Mouse (Mus musculus) spleen, adult 2 months (tissue): ENCODE results near the gene Lekr1. TPM values are rescaled to one million over a fixed set of nuclear protein-coding genes. Genes with fewer than 3 reads are reported as not detected.

ENCODE experiments used
- DNase-seq, 2 experiments: peaks; one replicate each; pipeline versions ENCODE4 v3.0.0 to v3.0.0-alpha.2; 2012 to 2021; ENCODE audit warnings: low spot score in 2 of 2, low read depth in 1 of 2
- H3K27ac ChIP-seq: fragments of 200-500 bp; 2 replicates; pipeline ENCODE4 v1.5.1; 2012; ENCODE audit warnings: low read length, inconsistent platforms; ENCODE audit not compliant: insufficient read depth
- H3K27me3 ChIP-seq: fragments of 200-500 bp; 2 replicates; pipeline ENCODE4 v1.6.1; 2012; ENCODE audit warnings: mild to moderate bottlenecking, moderate library complexity, low read length, inconsistent platforms; ENCODE audit not compliant: control insufficient read depth, insufficient read depth
- H3K36me3 ChIP-seq: fragments of 200-500 bp; 2 replicates; pipeline ENCODE4 v1.6.1; 2012; ENCODE audit warnings: mild to moderate bottlenecking, low read length, inconsistent platforms; ENCODE audit not compliant: control insufficient read depth, insufficient read depth
- H3K4me1 ChIP-seq: fragments of 200-500 bp; 2 replicates; pipeline ENCODE4 v1.6.1; 2011; ENCODE audit warnings: inconsistent platforms; ENCODE audit not compliant: control insufficient read depth, insufficient read depth, insufficient read length
- H3K4me3 ChIP-seq: fragments of 200-500 bp; 2 replicates; pipeline ENCODE4 v1.5.1; 2011; ENCODE audit warnings: mild to moderate bottlenecking, inconsistent platforms; ENCODE audit not compliant: insufficient read depth, insufficient read length; ENCODE audit errors: extremely low read depth
- CTCF ChIP-seq: fragments of 200-500 bp; IDR thresholded peaks from 2 replicates; pipeline ENCODE4 v1.5.1; 2011; ENCODE audit warnings: mild to moderate bottlenecking, inconsistent platforms; ENCODE audit not compliant: insufficient read depth, insufficient read length, insufficient replicate concordance; ENCODE audit errors: extremely low read depth
- POLR2A ChIP-seq: fragments of 200-500 bp; IDR thresholded peaks from 2 replicates; pipeline ENCODE4 v1.6.1; 2011; ENCODE audit warnings: low read depth, low read length, inconsistent platforms
- WGBS: fragments of 180-500 bp; shearing (Covaris S2); methylation state at CpG from one replicate; pipeline ENCODE4 v1.1.7; 2018; 5-methylcytosine and 5-hydroxymethylcytosine counted together
- polyA plus RNA-seq: library from polyadenylated mRNA; depleted of rRNA; stranded (reverse); fragments of >200 nt; gene quantifications from 2 replicates; pipeline ENCODE4 v1.2.3, GENCODE M21; 2012

Gene Lekr1
- polyA plus RNA-seq, 1 experiment: 0.20 TPM

GRCm38 (mm10) chr3:65639454-65640014 is 26.5 kb upstream of the Lekr1 start:
- Histone ChIP-seq H3K36me3 (no peaks in the 10 kb centered on the region), H3K27ac (no peak overlapping the region), H3K4me3 (no peak overlapping the region), H3K27me3 (no peaks in the 10 kb centered on the region), H3K4me1 (no peaks in the 10 kb centered on the region)
- WGBS: 81% methylated on average over 5 of the region's 5 CpGs
- no peak for DNase-seq
- TF ChIP-seq CTCF (no peak), POLR2A (no peak)

GRCm38 (mm10) chr3:65642959-65643358 is 23.1 kb upstream of the Lekr1 start:
- DNase-seq: no peak
- no peaks in the 10 kb centered on the region; the same call in 1 of the 2 replicates for H3K27me3 ChIP-seq
- H3K4me1 ChIP-seq: no peaks in the 10 kb centered on the region
- H3K4me3 ChIP-seq: no peak overlapping the region
- H3K36me3 ChIP-seq: no peaks in the 10 kb centered on the region
- WGBS: 89% methylated on average over 2 of the region's 2 CpGs
- no peak for TF ChIP-seq CTCF
- no peak overlapping the region for H3K27ac ChIP-seq

- H3K36me3 ChIP-seq: no peaks in the 10 kb centered on the region
- no peak for DNase-seq
- 96% methylated on average over 1 of the region's 1 CpGs for WGBS
- no peaks in the 10 kb centered on the region; the same call in 1 of the 2 replicates for H3K27me3 ChIP-seq
- H3K4me3 ChIP-seq: no peak overlapping the region
- no peak for TF ChIP-seq POLR2A
- TF ChIP-seq CTCF: no peak
- H3K27ac ChIP-seq: no peak overlapping the region
- H3K4me1 ChIP-seq: no peaks in the 10 kb centered on the region
Measured at GRCm38 (mm10) chr3:65643654-65644053, 22.4 kb upstream of the Lekr1 start.

GRCm38 (mm10) chr3:65647592-65647991 is 18.4 kb upstream of the Lekr1 start:
- Histone ChIP-seq H3K27me3 (no peaks in the 10 kb centered on the region; the same call in 1 of the 2 replicates), H3K4me3 (no peak overlapping the region), H3K27ac (no peak overlapping the region), H3K36me3 (no peaks in the 10 kb centered on the region), H3K4me1 (no peaks in the 10 kb centered on the region; the same call in 1 of the 2 replicates)
- WGBS: 94% methylated on average over 8 of the region's 8 CpGs
- TF ChIP-seq CTCF (no peak), POLR2A (no peak)
- no peak for DNase-seq

GRCm38 (mm10) chr3:65648913-65649312 is 17.1 kb upstream of the Lekr1 start:
- Histone ChIP-seq H3K4me3 (no peak overlapping the region), H3K27me3 (no peaks in the 10 kb centered on the region; the same call in 1 of the 2 replicates), H3K36me3 (no peaks in the 10 kb centered on the region), H3K27ac (no peak overlapping the region), H3K4me1 (no peaks in the 10 kb centered on the region; the same call in 1 of the 2 replicates)
- no peak for TF ChIP-seq CTCF
- TF ChIP-seq POLR2A: no peak
- WGBS: 78% methylated on average over 1 of the region's 1 CpGs
- DNase-seq: no peak

GRCm38 (mm10) chr3:65650156-65650815 is 15.7 kb upstream of the Lekr1 start:
- Histone ChIP-seq H3K4me3 (no peak overlapping the region), H3K4me1 (no peaks in the 10 kb centered on the region; the same call in 1 of the 2 replicates), H3K27ac (no peak overlapping the region), H3K36me3 (no peaks in the 10 kb centered on the region), H3K27me3 (no peaks in the 10 kb centered on the region; the same call in 1 of the 2 replicates)
- no peak for TF ChIP-seq CTCF
- no peak for TF ChIP-seq POLR2A
- no peak for DNase-seq
- WGBS: 55% methylated on average over 7 of the region's 7 CpGs

GRCm38 (mm10) chr3:65654541-65655206 is 11.4 kb upstream of the Lekr1 start:
- DNase-seq: no peak
- H3K36me3 ChIP-seq: no peaks in the 10 kb centered on the region
- H3K4me1 ChIP-seq: no peaks in the 10 kb centered on the region; the same call in 1 of the 2 replicates
- peaks cover 6% of the 10 kb centered on the region; the same call in 1 of the 2 replicates for H3K27me3 ChIP-seq
- TF ChIP-seq POLR2A (no peak), CTCF (no peak)
- no peak overlapping the region for H3K27ac ChIP-seq
- 71% methylated on average over 10 of the region's 10 CpGs for WGBS
- H3K4me3 ChIP-seq: no peak overlapping the region
